Mouse (Mus musculus): ENCODE results near the gene Rbm3. TPM values are rescaled to one million over a fixed set of nuclear protein-coding genes. Genes with fewer than 3 reads are reported as not detected.
"Not testable (repeated sequence)": the region's sequence is repeated elsewhere in the genome, so short reads cannot be mapped to it uniquely, and the experiment has no call there.

The Rbm3 gene
- polyA plus RNA-seq, 1 experiment from 2014 or later, result 328 TPM

DNA sequence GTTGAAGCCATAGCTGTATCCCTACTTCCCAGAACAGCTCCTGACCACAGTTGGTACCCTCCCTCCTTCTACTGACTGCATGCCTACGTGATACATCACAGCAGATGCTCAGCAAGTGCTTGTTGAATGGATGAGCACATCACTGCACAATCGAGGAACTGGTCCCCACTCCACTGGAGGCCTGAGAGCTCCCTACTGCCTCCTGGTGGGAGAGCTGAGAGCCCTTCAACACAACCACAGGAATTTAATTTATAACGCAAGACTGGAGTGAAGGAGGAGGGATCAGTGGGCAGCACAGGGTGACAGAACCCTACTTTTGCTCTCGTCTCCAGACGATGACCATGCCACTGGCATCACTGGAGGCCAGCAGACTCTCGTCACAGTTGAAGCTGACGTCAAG lies 20.4 kb downstream of the Rbm3 start:
- Histone ChIP-seq H3K4me1 (replicated peaks) (no peaks in the 10 kb centered on the region), H3K27me3 (no peaks in the 10 kb centered on the region), H3K9ac (no peak overlapping the region), H3K4me2 (no peak overlapping the region), H3K36me3 (peaks cover 42% of the 10 kb centered on the region), H3K9me3 (replicated peaks) (no peaks in the 10 kb centered on the region), H3K4me3 (replicated peaks) (no peak overlapping the region), H3K27ac (no peak overlapping the region)
- DNase-seq (no peak), ATAC-seq (ENCODE audit: low read depth) (no peak)
- WGBS (ENCODE audit: insufficient replicate concordance), result 62% methylated on average over 7 of the region's 7 CpGs

DNA sequence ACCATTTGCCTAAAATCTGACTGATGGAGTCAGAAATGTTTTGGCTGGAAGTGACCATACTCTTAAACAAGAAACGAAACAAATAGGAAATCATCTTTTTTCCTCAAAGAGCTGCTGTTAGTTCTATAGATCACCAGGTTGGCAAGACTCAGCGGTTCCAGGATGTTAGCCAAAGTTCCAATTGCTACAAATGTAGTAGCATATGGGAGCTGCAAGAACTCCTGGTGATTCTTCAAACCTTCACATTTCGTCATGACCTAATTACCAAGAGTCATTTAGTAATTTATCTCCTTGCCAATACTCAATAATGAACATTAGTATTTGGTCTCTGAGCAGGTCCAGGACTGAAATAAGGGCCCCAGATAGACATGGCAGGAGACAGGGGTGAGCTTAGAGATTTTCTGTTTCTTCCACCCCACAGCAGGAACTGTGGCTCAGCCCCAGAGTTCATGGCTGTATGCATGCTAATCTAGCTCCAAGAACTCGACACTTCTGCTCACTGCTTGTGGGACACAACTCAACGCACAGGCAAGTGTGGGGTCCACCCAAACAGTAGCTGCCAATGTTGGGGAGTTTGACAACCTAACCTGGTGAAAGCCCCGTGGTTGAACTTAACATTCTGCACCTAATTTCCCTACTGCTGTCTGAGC lies 21.7 kb downstream of the Rbm3 start:
- H3K4me3 ChIP-seq (replicated peaks), result no peak overlapping the region
- ATAC-seq (ENCODE audit: low read depth) (no peak), DNase-seq (no peak)
- no peaks in the 10 kb centered on the region for H3K9me3 ChIP-seq (replicated peaks)
- H3K4me1 ChIP-seq (replicated peaks), result no peaks in the 10 kb centered on the region
- whole genome bisulfite sequencing (ENCODE audit: insufficient replicate concordance), result 67% methylated on average over 6 of the region's 6 CpGs
- no peak overlapping the region for H3K27ac ChIP-seq
- H3K4me2 ChIP-seq, result no peak overlapping the region
- no peak overlapping the region for H3K9ac ChIP-seq
- H3K27me3 ChIP-seq, result no peaks in the 10 kb centered on the region
- H3K36me3 ChIP-seq, result peaks cover 29% of the 10 kb centered on the region

DNA sequence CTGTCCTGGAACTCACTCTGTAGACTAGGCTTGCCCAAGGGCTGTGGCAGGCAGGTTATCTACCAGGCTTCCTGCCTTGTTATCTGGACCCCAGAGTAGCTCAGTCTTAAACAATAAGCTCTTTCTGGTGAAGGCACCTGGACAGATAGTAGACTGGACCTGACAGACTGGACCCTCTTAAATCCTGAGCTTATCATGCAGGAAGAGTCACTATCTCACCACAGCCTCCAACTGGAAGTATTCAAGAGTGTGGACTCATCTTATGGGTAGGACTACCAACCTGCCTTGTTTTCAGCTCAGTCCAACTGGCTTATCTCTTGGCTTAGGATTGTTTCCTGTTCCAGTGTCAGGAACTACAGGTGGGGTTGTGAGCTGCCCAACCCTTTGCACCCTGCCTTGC lies 28.4 kb downstream of the Rbm3 start:
- Histone ChIP-seq H3K36me3 (no peaks in the 10 kb centered on the region), H3K4me2 (no peak overlapping the region), H3K4me3 (replicated peaks) (no peak overlapping the region), H3K9me3 (replicated peaks) (no peaks in the 10 kb centered on the region), H3K4me1 (replicated peaks) (peaks cover 9% of the 10 kb centered on the region), H3K27me3 (no peaks in the 10 kb centered on the region), H3K9ac (no peak overlapping the region), H3K27ac (no peak overlapping the region)
- DNase-seq (no peak), ATAC-seq (ENCODE audit: low read depth) (no peak)

DNA sequence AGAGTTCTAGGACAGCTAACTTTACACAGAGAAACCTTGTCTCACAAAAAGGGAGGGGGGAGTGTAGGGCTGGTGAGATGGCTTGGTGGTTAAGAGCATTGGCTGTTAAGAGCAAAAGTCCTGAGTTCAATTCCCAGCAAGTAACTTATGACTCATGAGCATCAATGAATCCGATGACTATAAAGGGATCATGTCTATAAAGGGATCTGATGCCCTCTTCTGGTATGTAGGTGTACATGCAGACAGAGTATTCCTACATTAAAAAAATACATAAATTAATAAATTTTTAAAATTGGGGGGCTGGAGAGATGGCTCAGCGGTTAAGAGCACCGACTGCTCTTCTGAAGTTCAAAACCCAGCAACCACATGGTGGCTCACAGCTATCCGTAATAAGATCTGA lies 30.4 kb downstream of the Rbm3 start:
- H3K4me1 ChIP-seq (replicated peaks), result peaks cover 9% of the 10 kb centered on the region
- ATAC-seq (ENCODE audit: low read depth) (no peak), DNase-seq (no peak)
- H3K27ac ChIP-seq, result no peak overlapping the region
- no peaks in the 10 kb centered on the region for H3K9me3 ChIP-seq (replicated peaks)
- no peaks in the 10 kb centered on the region for H3K27me3 ChIP-seq
- WGBS (ENCODE audit: insufficient replicate concordance), result 54% methylated on average over 4 of the region's 4 CpGs
- H3K9ac ChIP-seq, result no peak overlapping the region
- no peak overlapping the region for H3K4me3 ChIP-seq (replicated peaks)
- H3K4me2 ChIP-seq, result no peak overlapping the region
- no peaks in the 10 kb centered on the region for H3K36me3 ChIP-seq

DNA sequence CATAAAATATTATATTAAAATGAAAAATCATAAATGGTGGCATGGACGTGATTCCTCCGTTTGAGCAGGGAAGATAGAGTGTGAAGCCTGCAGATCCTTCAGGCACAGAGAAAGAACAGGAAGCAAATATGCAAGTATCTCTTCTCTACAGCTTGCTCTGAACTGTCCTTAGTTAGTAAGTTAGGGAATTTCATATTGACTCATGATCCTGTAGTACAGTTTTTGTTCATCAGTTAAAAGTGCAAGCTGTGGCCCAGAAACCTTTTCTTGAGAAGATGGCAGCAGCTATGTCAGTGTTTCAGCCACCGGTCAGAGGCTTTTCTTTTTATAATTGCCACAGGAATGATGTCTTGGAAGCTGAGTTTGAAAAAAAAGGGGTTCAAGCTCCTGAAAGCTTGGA lies 40.7 kb downstream of the Rbm3 start:
- Histone ChIP-seq H3K27me3 (no peaks in the 10 kb centered on the region), H3K4me3 (replicated peaks) (no peak overlapping the region), H3K27ac (no peak overlapping the region), H3K4me1 (replicated peaks) (peaks cover 30% of the 10 kb centered on the region), H3K9ac (no peak overlapping the region), H3K36me3 (no peaks in the 10 kb centered on the region), H3K4me2 (no peak overlapping the region), H3K9me3 (replicated peaks) (no peaks in the 10 kb centered on the region)
- 73% methylated on average over 3 of the region's 3 CpGs for WGBS (ENCODE audit: insufficient replicate concordance)
- no peak for DNase-seq
- no peak for ATAC-seq (ENCODE audit: low read depth)

DNA sequence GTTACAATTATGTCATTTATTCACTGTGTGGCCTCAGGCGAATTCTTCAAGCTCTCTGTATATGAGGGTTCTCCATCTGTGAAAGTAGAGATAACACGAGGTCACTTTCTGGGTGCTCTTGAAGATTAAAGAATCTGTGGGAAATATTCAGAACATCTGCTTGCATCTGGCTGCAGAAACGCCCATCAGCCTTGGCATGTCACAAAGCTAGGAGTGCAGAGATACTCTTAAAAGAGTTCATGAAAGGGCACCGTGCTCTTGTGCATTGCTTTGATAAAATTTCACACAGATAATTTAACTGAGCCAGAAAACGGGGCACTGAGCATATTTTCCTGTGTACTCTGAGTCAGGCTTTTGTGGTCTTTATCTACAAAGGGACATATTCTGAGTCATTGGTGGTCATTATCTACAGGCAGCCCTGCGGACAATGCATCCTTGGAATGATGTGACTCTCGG lies 43.4 kb downstream of the Rbm3 start:
- H3K36me3 ChIP-seq, result no peaks in the 10 kb centered on the region
- H3K27me3 ChIP-seq, result no peaks in the 10 kb centered on the region
- no peaks in the 10 kb centered on the region for H3K9me3 ChIP-seq (replicated peaks)
- peak overlapping the region; percentile 49 for H3K4me2 ChIP-seq
- WGBS (ENCODE audit: insufficient replicate concordance), result 23% methylated on average over 7 of the region's 7 CpGs
- peaks cover 38% of the 10 kb centered on the region for H3K4me1 ChIP-seq (replicated peaks)
- H3K9ac ChIP-seq, result no peak overlapping the region
- peak overlapping the region; percentile 84 for H3K27ac ChIP-seq
- DNase-seq (peak; percentile 70), ATAC-seq (ENCODE audit: low read depth) (peak; percentile 91)
- no peak overlapping the region for H3K4me3 ChIP-seq (replicated peaks)

DNA sequence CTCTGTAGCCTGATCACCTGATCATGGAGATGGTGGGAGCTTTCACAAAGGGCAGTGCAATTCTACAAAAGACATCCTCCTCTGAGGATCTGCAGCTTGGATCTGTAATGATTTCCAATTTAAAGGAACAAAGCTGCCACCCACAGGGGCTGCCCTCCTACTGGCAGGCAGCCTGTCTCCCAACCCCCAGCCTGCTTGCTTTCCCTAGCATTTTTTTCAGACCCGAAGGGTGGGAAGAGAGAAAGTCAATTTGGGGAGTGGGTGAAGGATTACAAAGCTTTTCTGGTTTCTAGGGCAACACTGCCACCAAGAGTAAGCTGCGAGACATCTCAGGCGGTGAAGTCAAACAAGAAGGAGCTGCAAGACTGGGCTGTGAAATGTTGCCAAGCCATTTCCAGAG lies 44.7 kb downstream of the Rbm3 start:
- Histone ChIP-seq H3K27me3 (no peaks in the 10 kb centered on the region), H3K4me2 (0 out of 2 replicates have a peak overlapping the region, but pooled peaks have one; percentile 49), H3K9me3 (replicated peaks) (no peaks in the 10 kb centered on the region), H3K4me1 (replicated peaks) (peaks cover 38% of the 10 kb centered on the region), H3K4me3 (replicated peaks) (no peak overlapping the region), H3K27ac (peak overlapping the region; percentile 73), H3K36me3 (no peaks in the 10 kb centered on the region), H3K9ac (no peak overlapping the region)
- WGBS (ENCODE audit: insufficient replicate concordance), result 34% methylated on average over 3 of the region's 3 CpGs
- DNase-seq (no peak), ATAC-seq (ENCODE audit: low read depth) (no peak)

DNA sequence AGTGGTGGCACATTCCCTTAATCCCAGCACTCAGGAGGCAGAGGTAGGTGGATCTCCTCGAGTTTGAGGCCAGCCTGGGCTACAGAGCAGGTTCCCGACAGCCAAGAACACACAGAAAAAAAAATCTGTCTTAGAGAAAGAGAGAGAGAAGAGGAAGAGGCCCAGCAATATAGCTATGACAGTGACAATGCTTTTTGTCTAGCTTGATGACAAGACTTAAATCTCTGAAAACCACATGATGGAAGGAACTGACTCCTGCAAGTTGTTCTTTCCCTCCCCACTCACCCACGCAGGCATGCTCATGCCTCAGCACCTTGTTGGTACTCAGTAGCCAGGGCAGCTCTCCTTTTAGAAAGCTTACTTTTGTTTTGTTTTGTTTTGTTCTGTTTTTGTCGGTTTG lies 46.2 kb downstream of the Rbm3 start:
- H3K9ac ChIP-seq, result no peak overlapping the region
- WGBS (ENCODE audit: insufficient replicate concordance), result 33% methylated on average over 4 of the region's 4 CpGs
- no peak for ATAC-seq (ENCODE audit: low read depth)
- peak overlapping the region; percentile 47; the same call in 1 of the 2 replicates for H3K27ac ChIP-seq
- no peak for DNase-seq
- H3K9me3 ChIP-seq (replicated peaks), result no peaks in the 10 kb centered on the region
- peaks cover 43% of the 10 kb centered on the region for H3K4me1 ChIP-seq (replicated peaks)
- no peaks in the 10 kb centered on the region for H3K36me3 ChIP-seq
- H3K4me2 ChIP-seq, result no peak overlapping the region
- H3K4me3 ChIP-seq (replicated peaks), result no peak overlapping the region
- no peaks in the 10 kb centered on the region for H3K27me3 ChIP-seq

DNA sequence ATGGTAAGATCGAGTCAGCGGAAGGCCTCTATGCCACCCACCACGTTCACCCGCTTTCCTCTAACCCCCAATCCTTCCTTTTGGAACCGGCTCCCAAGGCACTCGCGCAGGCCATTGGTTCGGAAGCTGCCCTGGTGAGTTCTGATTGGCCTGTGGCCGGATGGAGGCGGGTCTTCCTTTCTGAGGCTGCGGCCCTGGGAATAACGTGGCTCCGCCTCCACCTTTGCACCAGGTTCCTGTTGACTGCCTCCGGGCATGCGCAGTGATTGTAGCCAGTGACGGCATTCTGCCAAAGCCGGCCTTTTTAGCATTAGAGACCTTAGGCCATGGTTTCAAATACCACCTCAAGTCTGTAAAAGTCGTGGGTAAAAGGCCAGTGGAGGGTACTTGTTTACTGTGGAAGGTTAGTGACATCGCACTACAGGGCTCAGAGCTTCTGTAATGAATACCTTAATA lies 48.9 kb downstream of the Rbm3 start:
- Histone ChIP-seq H3K9me3 (replicated peaks) (no peaks in the 10 kb centered on the region), H3K4me3 (replicated peaks) (peak overlapping the region; percentile 50), H3K4me2 (peak overlapping the region; percentile 61), H3K4me1 (replicated peaks) (peaks cover 30% of the 10 kb centered on the region), H3K9ac (peak overlapping the region; percentile 65), H3K27ac (peak overlapping the region; percentile 79), H3K36me3 (no peaks in the 10 kb centered on the region), H3K27me3 (no peaks in the 10 kb centered on the region)
- DNase-seq, result peak; percentile 95
- ATAC-seq (ENCODE audit: low read depth), result peak; percentile 92
- 12% methylated on average over 19 of the region's 19 CpGs for WGBS (ENCODE audit: insufficient replicate concordance)

DNA sequence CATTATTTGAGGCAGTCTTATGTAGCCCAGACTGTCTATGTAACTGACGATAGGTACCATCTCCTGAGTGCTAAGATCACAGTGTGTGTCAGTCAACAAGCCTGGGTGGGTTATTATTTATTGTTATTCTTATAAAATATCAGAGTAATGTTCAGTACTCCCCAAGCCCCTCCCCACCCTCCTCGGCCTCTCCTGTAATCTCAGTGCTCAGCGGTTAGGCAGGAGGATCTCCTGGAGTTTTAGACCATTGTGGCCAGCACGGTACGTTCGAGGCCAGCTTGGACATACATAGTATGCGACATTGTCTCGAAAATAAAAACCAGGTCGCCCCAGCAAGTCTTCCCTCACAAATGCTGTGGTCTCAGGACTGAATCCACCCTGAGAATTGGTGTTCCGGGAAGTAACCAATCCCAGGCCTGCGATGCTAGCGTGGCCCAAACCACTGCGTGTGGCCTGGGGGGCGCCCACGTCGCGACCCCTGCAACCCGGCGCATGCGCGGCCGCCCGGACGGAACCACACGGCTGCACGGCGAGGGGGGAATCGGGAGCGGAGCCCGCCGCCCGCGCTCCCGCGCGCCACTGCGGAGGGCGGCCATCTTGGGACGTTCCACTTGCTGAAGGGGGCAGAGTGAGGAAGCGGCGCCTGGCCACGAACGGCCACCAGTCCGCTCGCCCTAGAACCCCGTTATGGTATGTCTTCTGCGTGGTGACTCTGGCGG lies 49.5 kb downstream of the Rbm3 start:
- WGBS (ENCODE audit: insufficient replicate concordance), result 7% methylated on average over 20 of the region's 48 CpGs
- DNase-seq (peak; percentile 80), ATAC-seq (ENCODE audit: low read depth) (peak; percentile 87)
- H3K36me3 ChIP-seq; H3K27ac ChIP-seq; H3K9me3 ChIP-seq (replicated peaks); H3K27me3 ChIP-seq: not testable (repeated sequence)
- Histone ChIP-seq H3K9ac (peak overlapping the region; percentile 43; the same call in 1 of the 2 replicates), H3K4me1 (replicated peaks) (peaks cover 25% of the 10 kb centered on the region), H3K4me3 (replicated peaks) (peak overlapping the region; percentile 49), H3K4me2 (peak overlapping the region; percentile 59)

DNA sequence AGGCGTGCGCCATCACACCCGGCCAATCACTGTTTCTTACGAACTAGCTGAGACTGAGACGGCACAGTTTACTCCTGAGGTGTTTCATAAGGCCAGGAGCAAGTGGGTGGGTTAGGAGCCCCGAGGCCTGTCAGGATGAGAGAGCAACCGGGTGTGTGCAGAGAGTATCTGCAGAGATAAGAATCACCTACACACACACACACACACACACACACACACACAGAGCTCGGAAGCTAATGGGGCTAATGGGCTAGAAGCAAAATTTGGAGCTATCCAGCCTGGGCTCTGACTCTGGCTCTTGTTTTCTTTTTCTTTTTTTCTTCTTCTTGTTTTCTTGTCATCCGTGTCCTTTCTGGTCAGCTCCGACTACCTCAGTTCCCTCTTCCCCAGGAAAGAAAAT lies 50.1 kb downstream of the Rbm3 start:
- Histone ChIP-seq H3K27ac (no peak overlapping the region; the same call in 1 of the 2 replicates), H3K36me3 (no peaks in the 10 kb centered on the region), H3K4me3 (replicated peaks) (peak overlapping the region; percentile 49), H3K4me1 (replicated peaks) (peaks cover 20% of the 10 kb centered on the region), H3K4me2 (peak overlapping the region; percentile 59), H3K9ac (peak overlapping the region; percentile 43), H3K27me3 (no peaks in the 10 kb centered on the region), H3K9me3 (replicated peaks) (no peaks in the 10 kb centered on the region)
- ATAC-seq (ENCODE audit: low read depth), result no peak
- WGBS (ENCODE audit: insufficient replicate concordance), result 57% methylated on average over 10 of the region's 10 CpGs
- no peak for DNase-seq

All from liver, embryonic 13.5 days (tissue).